Mouse (Mus musculus): Measurements from ENCODE around the gene Cnst. TPM values are rescaled to one million over a fixed set of nuclear protein-coding genes. Genes with fewer than 3 reads are reported as not detected.

Gene Cnst
- total RNA-seq, 2 experiments from 2014 or later = 11.7 to 18.7 TPM

- no peak for ATAC-seq (replicated peaks; ENCODE audit: low FRiP score, poor library complexity, severe bottlenecking)
These were observed 40.4 kb downstream of the Cnst start for GRCm38 (mm10) chr1:179586430-179587095.

GRCm38 (mm10) chr1:179588230-179588629, 42.1 kb downstream of the Cnst start:
- no peak for ATAC-seq (replicated peaks; ENCODE audit: low FRiP score, poor library complexity, severe bottlenecking)

- no peak for ATAC-seq (replicated peaks; ENCODE audit: low FRiP score, poor library complexity, severe bottlenecking)
These were observed 45.5 kb downstream of the Cnst start for GRCm38 (mm10) chr1:179591639-179592038.

GRCm38 (mm10) chr1:179592143-179592542, 46.0 kb downstream of the Cnst start:
- ATAC-seq (replicated peaks; ENCODE audit: low FRiP score, poor library complexity, severe bottlenecking) = no peak

GRCm38 (mm10) chr1:179592972-179593371, 46.8 kb downstream of the Cnst start:
- ATAC-seq (replicated peaks; ENCODE audit: low FRiP score, poor library complexity, severe bottlenecking) = no peak

GRCm38 (mm10) chr1:179598386-179598785, 52.2 kb downstream of the Cnst start:
- no peak for ATAC-seq (replicated peaks; ENCODE audit: low FRiP score, poor library complexity, severe bottlenecking)

GRCm38 (mm10) chr1:179604526-179604925, 58.4 kb downstream of the Cnst start:
- no peak for ATAC-seq (replicated peaks; ENCODE audit: low FRiP score, poor library complexity, severe bottlenecking)

GRCm38 (mm10) chr1:179606004-179606723, 60.0 kb downstream of the Cnst start:
- ATAC-seq (replicated peaks; ENCODE audit: low FRiP score, poor library complexity, severe bottlenecking) = no peak

GRCm38 (mm10) chr1:179608521-179608920, 62.4 kb downstream of the Cnst start:
- ATAC-seq (replicated peaks; ENCODE audit: low FRiP score, poor library complexity, severe bottlenecking) = no peak

- no peak for ATAC-seq (replicated peaks; ENCODE audit: low FRiP score, poor library complexity, severe bottlenecking)
These were observed 63.7 kb downstream of the Cnst start for GRCm38 (mm10) chr1:179609724-179610505.

- no peak for ATAC-seq (replicated peaks; ENCODE audit: low FRiP score, poor library complexity, severe bottlenecking)
These were observed 65.0 kb downstream of the Cnst start for GRCm38 (mm10) chr1:179611182-179611581.

GRCm38 (mm10) chr1:179612418-179612817, 66.2 kb downstream of the Cnst start:
- no peak for ATAC-seq (replicated peaks; ENCODE audit: low FRiP score, poor library complexity, severe bottlenecking)

GRCm38 (mm10) chr1:179612986-179613505, 66.9 kb downstream of the Cnst start:
- ATAC-seq (replicated peaks; ENCODE audit: low FRiP score, poor library complexity, severe bottlenecking) = no peak

- ATAC-seq (replicated peaks; ENCODE audit: low FRiP score, poor library complexity, severe bottlenecking) = no peak
These were observed 71.3 kb downstream of the Cnst start for GRCm38 (mm10) chr1:179617426-179617825.

- ATAC-seq (replicated peaks; ENCODE audit: low FRiP score, poor library complexity, severe bottlenecking) = no peak
These were observed 76.5 kb downstream of the Cnst start for GRCm38 (mm10) chr1:179622665-179623064.

- no peak for ATAC-seq (replicated peaks; ENCODE audit: low FRiP score, poor library complexity, severe bottlenecking)
These were observed 77.5 kb downstream of the Cnst start for GRCm38 (mm10) chr1:179623657-179624056.

- peak; percentile 74 for ATAC-seq (replicated peaks; ENCODE audit: low FRiP score, poor library complexity, severe bottlenecking)
These were observed 78.2 kb downstream of the Cnst start for GRCm38 (mm10) chr1:179624354-179624753.

- ATAC-seq (replicated peaks; ENCODE audit: low FRiP score, poor library complexity, severe bottlenecking) = no peak
These were observed 81.7 kb downstream of the Cnst start for GRCm38 (mm10) chr1:179627855-179628254.

GRCm38 (mm10) chr1:179628438-179629106, 82.4 kb downstream of the Cnst start:
- ATAC-seq (replicated peaks; ENCODE audit: low FRiP score, poor library complexity, severe bottlenecking) = no peak

GRCm38 (mm10) chr1:179629276-179629675, 83.1 kb downstream of the Cnst start:
- ATAC-seq (replicated peaks; ENCODE audit: low FRiP score, poor library complexity, severe bottlenecking) = no peak

Measured in erythroblast, adult 5-6 weeks (primary cell).